8 mouse cellular contexts compared by ENCODE assay signal in the genomic region with DNA sequence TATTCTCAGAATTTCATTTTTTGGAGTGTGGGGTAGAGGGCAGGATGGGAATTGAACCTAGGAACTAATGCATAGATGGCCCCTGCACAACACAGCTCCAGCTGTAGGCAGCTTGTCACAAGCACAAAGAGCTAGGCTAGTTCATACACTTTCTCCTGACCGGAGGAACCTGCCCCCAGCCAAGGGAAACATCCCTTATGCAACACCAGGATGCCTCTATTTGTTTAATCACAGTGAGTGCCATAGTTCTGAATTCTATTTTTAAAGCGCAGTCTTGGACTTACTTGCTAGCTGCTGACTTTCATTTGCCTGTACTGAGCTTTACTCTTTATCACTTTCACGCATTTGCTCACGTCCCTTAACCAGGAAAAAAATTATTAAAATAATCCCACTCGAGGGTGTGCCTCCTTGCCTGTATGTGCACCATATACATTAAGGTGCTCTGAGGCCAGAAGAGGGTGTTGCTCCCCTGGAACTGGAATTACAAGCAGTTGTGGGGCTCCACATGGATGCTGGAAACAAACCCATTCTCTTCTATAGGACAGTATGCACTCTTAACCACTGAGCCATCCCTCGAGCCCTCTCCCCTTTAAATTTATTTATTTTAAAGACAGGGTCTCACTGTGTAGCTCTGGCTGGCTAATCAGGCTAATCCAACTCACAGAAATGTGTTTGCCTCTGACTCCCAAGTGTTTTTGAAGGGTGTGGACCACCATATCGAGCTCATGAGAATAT. TPM values are rescaled to one million over a fixed set of nuclear protein-coding genes. Genes with fewer than 3 reads are reported as not detected.
A peak's percentile ranks its signal among the peaks of the same experiment; 100 is the strongest.
DNase-seq lines count a peak whose midpoint lies in the region; ATAC-seq lines count a peak whose summit lies in the region.

No protein-coding gene starts in this region.

- H3K4me3 ChIP-seq in brown adipose tissue, adult 24 weeks (ENCODE audit: insufficient read depth, low read depth, low read length): peak overlapping the region; percentile 79; the same call in 1 of the 2 replicates
- H3K4me3 ChIP-seq in hindbrain, embryonic 16.5 days (ENCODE audit: low read length): peak overlapping the region; percentile 74
- H3K4me3 ChIP-seq in macrophage (ENCODE audit: inconsistent target): peak overlapping the region; percentile 34; the same call in 1 of the 2 replicates

- 75% methylated on average over 7 of the region's 7 CpGs for WGBS in hindbrain, embryonic 16.5 days
- 71% methylated on average over 7 of the region's 7 CpGs for WGBS in macrophage (ENCODE audit: missing documents)

- no peak overlapping the region for H3K27ac ChIP-seq in brown adipose tissue, adult 24 weeks (replicated peaks; ENCODE audit: low read depth, low read length)
- H3K27ac ChIP-seq in hindbrain, embryonic 16.5 days (ENCODE audit: low read depth, low read length): peak overlapping the region; percentile 58; the same call in 1 of the 2 replicates
- H3K27ac ChIP-seq in macrophage: no peak overlapping the region

- no peak for ATAC-seq in hindbrain, embryonic 16.5 days
- ATAC-seq in inflammation-experienced regulatory T-cells, adult 6 months: no peak

- H3K27me3 ChIP-seq in hindbrain, embryonic 16.5 days (replicated peaks; ENCODE audit: control insufficient read depth, insufficient read depth, low read length): no peaks in the 10 kb centered on the region

- peaks cover 10% of the 10 kb centered on the region; the same call in 1 of the 2 replicates for H3K4me1 ChIP-seq in brown adipose tissue, adult 24 weeks (ENCODE audit: control insufficient read depth, insufficient read depth, insufficient read length, low read length)
- H3K4me1 ChIP-seq in hindbrain, embryonic 16.5 days (ENCODE audit: control insufficient read depth, insufficient read depth, low read depth, low read length): no peaks in the 10 kb centered on the region

- H3K9ac ChIP-seq in hindbrain, embryonic 16.5 days (ENCODE audit: low read depth, low read length): peak overlapping the region; percentile 84; the same call in 1 of the 2 replicates

- H3K9me3 ChIP-seq in hindbrain, embryonic 16.5 days (ENCODE audit: control insufficient read depth, low read length): no peaks in the 10 kb centered on the region

- H3K79me2 ChIP-seq in macrophage (ENCODE audit: inconsistent target): peaks cover 35% of the 10 kb centered on the region

- H3K4me2 ChIP-seq in hindbrain, embryonic 16.5 days (ENCODE audit: low read length): peak overlapping the region; percentile 60

- no peaks in the 10 kb centered on the region for H3K36me3 ChIP-seq in hindbrain, embryonic 16.5 days (ENCODE audit: control insufficient read depth, insufficient read depth, low read length)
- H3K36me3 ChIP-seq in macrophage (ENCODE audit: inconsistent target): no peaks in the 10 kb centered on the region

- DNase-seq in cerebellum, adult 9-10 months: peak; percentile 23
- no peak for DNase-seq in cerebellum, postnatal 36 days
- DNase-seq in layer of hippocampus, adult 11-12 months (ENCODE audit: low spot score): no peak
- no peak for DNase-seq in adrenal gland, postnatal 25 days

RNA-seq across cellular contexts. Expression of gene Abhd5, which starts 0.8 kb away (rescaled TPM):
- polyA plus RNA-seq in brown adipose tissue, adult 24 weeks (2012; ENCODE audit: insufficient read depth, insufficient read length, missing spikeins): 94.5 and 164 TPM in 2 replicates
- polyA plus RNA-seq in hindbrain, embryonic 16.5 days (2015; fragmentation: Nextera tagmentation; extraction: Ambion mirVana): 27.0 and 29.7 TPM in 2 replicates
- total RNA-seq in macrophage (2018; cell fraction: chromatin; rRNA removed): 10 to 100 TPM; 20.1 to 58.5 (median 33.3) TPM
- total RNA-seq in macrophage (2018; cell fraction: cytosol; rRNA removed): 10 to 100 TPM; 29.4 to 54.0 (median 37.5) TPM
- 10 to 100 TPM; 18.4 to 57.1 (median 32.6) TPM for total RNA-seq in macrophage (2018; cell fraction: nucleus; rRNA removed)
- 30.6 to 34.9 TPM (median 33.7 TPM) in 3 replicates for polyA plus RNA-seq in macrophage (2018)
- polyA plus RNA-seq in inflammation-experienced regulatory T-cells, adult 6 months (2017; shearing (Covaris generic)): 10 to 100 TPM; 11.3 to 21.8 (median 13.0) TPM
- total RNA-seq in adrenal gland, postnatal 25 days (2021): 67.2 and 78.4 TPM in 2 replicates

RNA-seq across cellular contexts. Expression of gene Ano10, which starts 56.3 kb away (rescaled TPM):
- 42.2 and 44.0 TPM in 2 replicates for polyA plus RNA-seq in brown adipose tissue, adult 24 weeks (2012; ENCODE audit: insufficient read depth, insufficient read length, missing spikeins)
- polyA plus RNA-seq in hindbrain, embryonic 16.5 days (2015; fragmentation: Nextera tagmentation; extraction: Ambion mirVana): 41.8 and 43.6 TPM in 2 replicates
- total RNA-seq in macrophage (2018; cell fraction: chromatin; rRNA removed): 10 to 100 TPM; 23.7 to 77.5 (median 56.3) TPM
- 10 to 100 TPM; 24.0 to 36.9 (median 28.5) TPM for total RNA-seq in macrophage (2018; cell fraction: cytosol; rRNA removed)
- 10 to 100 TPM; 23.4 to 57.3 (median 42.8) TPM for total RNA-seq in macrophage (2018; cell fraction: nucleus; rRNA removed)
- 21.6 to 32.3 TPM (median 29.3 TPM) in 3 replicates for polyA plus RNA-seq in macrophage (2018)
- 10 to 100 TPM; 13.5 to 24.3 (median 19.2) TPM for polyA plus RNA-seq in inflammation-experienced regulatory T-cells, adult 6 months (2017; shearing (Covaris generic))
- total RNA-seq in adrenal gland, postnatal 25 days (2021): 82.0 and 86.6 TPM in 2 replicates
